Mouse (Mus musculus): ENCODE measurements around the gene Tulp3.

DNA sequence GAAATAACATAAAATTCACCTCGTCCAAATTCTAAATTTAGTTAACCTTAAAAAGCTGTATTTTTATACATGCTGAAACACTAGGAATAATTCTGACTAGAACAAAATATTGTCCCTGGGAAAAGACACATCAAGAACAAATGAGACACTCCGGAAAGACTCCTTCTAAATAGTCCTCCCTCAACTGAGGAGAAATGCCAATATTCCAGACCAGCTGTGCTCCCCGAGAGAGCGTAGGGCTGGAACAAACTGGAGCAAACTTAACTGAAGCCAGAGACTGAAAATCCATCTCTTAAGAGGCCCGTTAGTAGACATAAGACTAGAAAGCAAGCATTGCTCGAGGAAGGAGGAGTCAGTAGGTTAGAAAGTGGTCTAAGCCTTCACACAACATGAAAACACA, 8.9 kb downstream of the Tulp3 start:
- TF ChIP-seq CTCF (IDR thresholded peaks at IDR 0.05; ENCODE audit: borderline replicate concordance, insufficient read depth, low read depth, low read length): no peak
- no peak for TF ChIP-seq POLR2A (IDR thresholded peaks at IDR 0.05; ENCODE audit: borderline replicate concordance, insufficient read depth, low read length)
